Mouse (Mus musculus): Measurements from ENCODE around the gene Eif2b2.

Gene Eif2b2

GRCm38 (mm10) chr12:85195086-85195485, 24.2 kb upstream of the Eif2b2 start:
- no peak for DNase-seq

- no peak for DNase-seq
These were observed 23.1 kb upstream of the Eif2b2 start for GRCm38 (mm10) chr12:85196191-85196590.

GRCm38 (mm10) chr12:85197371-85197770, 21.9 kb upstream of the Eif2b2 start:
- DNase-seq: no peak

GRCm38 (mm10) chr12:85197936-85198335, 21.3 kb upstream of the Eif2b2 start:
- DNase-seq: no peak

GRCm38 (mm10) chr12:85199954-85200353, 19.3 kb upstream of the Eif2b2 start:
- no peak for DNase-seq

GRCm38 (mm10) chr12:85200929-85201829, 18.1 kb upstream of the Eif2b2 start:
- DNase-seq: no peak

GRCm38 (mm10) chr12:85201830-85202147, 17.5 kb upstream of the Eif2b2 start:
- no peak for DNase-seq

GRCm38 (mm10) chr12:85202191-85202590, 17.1 kb upstream of the Eif2b2 start:
- DNase-seq: no peak

GRCm38 (mm10) chr12:85203699-85204098, 15.6 kb upstream of the Eif2b2 start:
- no peak for DNase-seq

GRCm38 (mm10) chr12:85204105-85204504, 15.2 kb upstream of the Eif2b2 start:
- DNase-seq: no peak

- no peak for DNase-seq
These were observed 13.9 kb upstream of the Eif2b2 start for GRCm38 (mm10) chr12:85205425-85205824.

- no peak for DNase-seq
These were observed 10.5 kb upstream of the Eif2b2 start for GRCm38 (mm10) chr12:85208687-85209199.

GRCm38 (mm10) chr12:85215031-85215430, 4.2 kb upstream of the Eif2b2 start:
- no peak for DNase-seq

- DNase-seq: no peak
These were observed 1.5 kb upstream of the Eif2b2 start for GRCm38 (mm10) chr12:85217733-85218310.

- no peak for DNase-seq
These were observed 617 bp downstream of the Eif2b2 start for GRCm38 (mm10) chr12:85219905-85220290.

GRCm38 (mm10) chr12:85227227-85227626, 7.9 kb downstream of the Eif2b2 start:
- no peak for DNase-seq

- no peak for DNase-seq
These were observed 8.8 kb downstream of the Eif2b2 start for GRCm38 (mm10) chr12:85227876-85228599.

- no peak for DNase-seq
These were observed 14.4 kb downstream of the Eif2b2 start for GRCm38 (mm10) chr12:85233376-85234358.

GRCm38 (mm10) chr12:85237553-85237952, 18.3 kb downstream of the Eif2b2 start:
- DNase-seq: no peak

- DNase-seq: no peak
These were observed 32.8 kb downstream of the Eif2b2 start for GRCm38 (mm10) chr12:85252083-85252482.

- no peak for DNase-seq
These were observed 36.9 kb downstream of the Eif2b2 start for GRCm38 (mm10) chr12:85256074-85256751.
